Mouse (Mus musculus): Measurements from ENCODE around the gene Ppp1r13l. TPM values are rescaled to one million over a fixed set of nuclear protein-coding genes. Genes with fewer than 3 reads are reported as not detected.

The Ppp1r13l gene
- polyA plus RNA-seq, 1 experiment from 2014 or later, result 6.6 TPM

- Histone ChIP-seq H3K27me3 (ENCODE audit: control insufficient read depth, insufficient read depth, low read length) (peaks cover 31% of the 10 kb centered on the region), H3K4me2 (ENCODE audit: low read depth, severe bottlenecking) (no peak overlapping the region), H3K9ac (ENCODE audit: low read length) (no peak overlapping the region), H3K4me1 (ENCODE audit: control insufficient read depth, insufficient read depth, low read length) (no peaks in the 10 kb centered on the region), H3K27ac (replicated peaks; ENCODE audit: low read depth, low read length) (no peak overlapping the region), H3K4me3 (ENCODE audit: low read depth, low read length) (no peak overlapping the region), H3K36me3 (ENCODE audit: control insufficient read depth, insufficient read depth, low read length) (no peaks in the 10 kb centered on the region), H3K9me3 (ENCODE audit: control insufficient read depth, low read length) (no peaks in the 10 kb centered on the region)
- ATAC-seq (ENCODE audit: insufficient number of reproducible peaks, low FRiP score, low TSS enrichment, low read depth) (no peak), DNase-seq (ENCODE audit: low spot score) (no peak)
- 75% methylated on average over 15 of the region's 15 CpGs for WGBS
Measured at GRCm38 (mm10) chr7:19416590-19416989, 57.0 kb downstream of the Ppp1r13l start.

GRCm38 (mm10) chr7:19420121-19420520 lies 60.6 kb downstream of the Ppp1r13l start:
- no peaks in the 10 kb centered on the region for H3K9me3 ChIP-seq (ENCODE audit: control insufficient read depth, low read length)
- WGBS, result 7% methylated on average over 28 of the region's 28 CpGs
- ATAC-seq (ENCODE audit: insufficient number of reproducible peaks, low FRiP score, low TSS enrichment, low read depth) (no peak), DNase-seq (ENCODE audit: low spot score) (no peak)
- H3K4me3 ChIP-seq (ENCODE audit: low read depth, low read length), result no peak overlapping the region
- H3K27ac ChIP-seq (replicated peaks; ENCODE audit: low read depth, low read length), result no peak overlapping the region
- no peaks in the 10 kb centered on the region for H3K36me3 ChIP-seq (ENCODE audit: control insufficient read depth, insufficient read depth, low read length)
- H3K9ac ChIP-seq (ENCODE audit: low read length), result no peak overlapping the region
- H3K27me3 ChIP-seq (ENCODE audit: control insufficient read depth, insufficient read depth, low read length), result peaks cover 31% of the 10 kb centered on the region
- no peak overlapping the region for H3K4me2 ChIP-seq (ENCODE audit: low read depth, severe bottlenecking)
- no peaks in the 10 kb centered on the region for H3K4me1 ChIP-seq (ENCODE audit: control insufficient read depth, insufficient read depth, low read length)

- H3K9ac ChIP-seq (ENCODE audit: low read length), result no peak overlapping the region
- H3K4me1 ChIP-seq (ENCODE audit: control insufficient read depth, insufficient read depth, low read length), result no peaks in the 10 kb centered on the region
- no peak overlapping the region for H3K27ac ChIP-seq (replicated peaks; ENCODE audit: low read depth, low read length)
- H3K4me2 ChIP-seq (ENCODE audit: low read depth, severe bottlenecking), result peak overlapping the region; percentile 35
- 13% methylated on average over 43 of the region's 43 CpGs for WGBS
- DNase-seq (ENCODE audit: low spot score) (peak; percentile 85), ATAC-seq (ENCODE audit: insufficient number of reproducible peaks, low FRiP score, low TSS enrichment, low read depth) (peak; percentile 90)
- H3K27me3 ChIP-seq (ENCODE audit: control insufficient read depth, insufficient read depth, low read length), result peaks cover 28% of the 10 kb centered on the region
- peaks cover 3% of the 10 kb centered on the region; the same call in 1 of the 2 replicates for H3K36me3 ChIP-seq (ENCODE audit: control insufficient read depth, insufficient read depth, low read length)
- no peaks in the 10 kb centered on the region for H3K9me3 ChIP-seq (ENCODE audit: control insufficient read depth, low read length)
- H3K4me3 ChIP-seq (ENCODE audit: low read depth, low read length), result peak overlapping the region; percentile 15
Measured at GRCm38 (mm10) chr7:19420821-19421636, 61.5 kb downstream of the Ppp1r13l start.

GRCm38 (mm10) chr7:19423083-19423482 lies 63.5 kb downstream of the Ppp1r13l start:
- DNase-seq (ENCODE audit: low spot score) (no peak), ATAC-seq (ENCODE audit: insufficient number of reproducible peaks, low FRiP score, low TSS enrichment, low read depth) (no peak)
- Histone ChIP-seq H3K36me3 (ENCODE audit: control insufficient read depth, insufficient read depth, low read length) (peaks cover 16% of the 10 kb centered on the region), H3K9me3 (ENCODE audit: control insufficient read depth, low read length) (no peaks in the 10 kb centered on the region), H3K4me2 (ENCODE audit: low read depth, severe bottlenecking) (no peak overlapping the region), H3K4me1 (ENCODE audit: control insufficient read depth, insufficient read depth, low read length) (no peaks in the 10 kb centered on the region), H3K27me3 (ENCODE audit: control insufficient read depth, insufficient read depth, low read length) (peaks cover 28% of the 10 kb centered on the region), H3K9ac (ENCODE audit: low read length) (no peak overlapping the region), H3K4me3 (ENCODE audit: low read depth, low read length) (no peak overlapping the region), H3K27ac (replicated peaks; ENCODE audit: low read depth, low read length) (no peak overlapping the region)
- WGBS, result 85% methylated on average over 3 of the region's 3 CpGs

- Histone ChIP-seq H3K27me3 (ENCODE audit: control insufficient read depth, insufficient read depth, low read length) (peaks cover 21% of the 10 kb centered on the region), H3K4me2 (ENCODE audit: low read depth, severe bottlenecking) (no peak overlapping the region)
- no peak for ATAC-seq (ENCODE audit: insufficient number of reproducible peaks, low FRiP score, low TSS enrichment, low read depth)
Measured at GRCm38 (mm10) chr7:19424051-19424450, 64.5 kb downstream of the Ppp1r13l start.

GRCm38 (mm10) chr7:19426349-19426748 lies 66.8 kb downstream of the Ppp1r13l start:
- Histone ChIP-seq H3K4me3 (ENCODE audit: low read depth, low read length) (no peak overlapping the region), H3K9ac (ENCODE audit: low read length) (no peak overlapping the region), H3K36me3 (ENCODE audit: control insufficient read depth, insufficient read depth, low read length) (peaks cover 19% of the 10 kb centered on the region), H3K9me3 (ENCODE audit: control insufficient read depth, low read length) (no peaks in the 10 kb centered on the region), H3K4me2 (ENCODE audit: low read depth, severe bottlenecking) (no peak overlapping the region), H3K27ac (replicated peaks; ENCODE audit: low read depth, low read length) (no peak overlapping the region), H3K4me1 (ENCODE audit: control insufficient read depth, insufficient read depth, low read length) (no peaks in the 10 kb centered on the region), H3K27me3 (ENCODE audit: control insufficient read depth, insufficient read depth, low read length) (no peaks in the 10 kb centered on the region)
- no peak for DNase-seq (ENCODE audit: low spot score)
- 73% methylated on average over 6 of the region's 6 CpGs for WGBS
- ATAC-seq (ENCODE audit: insufficient number of reproducible peaks, low FRiP score, low TSS enrichment, low read depth), result no peak

More at GRCm38 (mm10) chr7:19424051-19424450, 64.5 kb downstream of the Ppp1r13l start:
- Histone ChIP-seq H3K4me1 (ENCODE audit: control insufficient read depth, insufficient read depth, low read length) (no peaks in the 10 kb centered on the region), H3K36me3 (ENCODE audit: control insufficient read depth, insufficient read depth, low read length) (peaks cover 16% of the 10 kb centered on the region), H3K9me3 (ENCODE audit: control insufficient read depth, low read length) (no peaks in the 10 kb centered on the region), H3K9ac (ENCODE audit: low read length) (no peak overlapping the region), H3K27ac (replicated peaks; ENCODE audit: low read depth, low read length) (no peak overlapping the region), H3K4me3 (ENCODE audit: low read depth, low read length) (no peak overlapping the region)
- no peak for DNase-seq (ENCODE audit: low spot score)
- WGBS, result 54% methylated on average over 4 of the region's 4 CpGs

- H3K27ac ChIP-seq (replicated peaks; ENCODE audit: low read depth, low read length), result no peak overlapping the region
- H3K9me3 ChIP-seq (ENCODE audit: control insufficient read depth, low read length), result no peaks in the 10 kb centered on the region
- H3K36me3 ChIP-seq (ENCODE audit: control insufficient read depth, insufficient read depth, low read length), result peaks cover 22% of the 10 kb centered on the region
- WGBS, result 93% methylated on average over 6 of the region's 6 CpGs
- H3K4me2 ChIP-seq (ENCODE audit: low read depth, severe bottlenecking), result no peak overlapping the region
- ATAC-seq (ENCODE audit: insufficient number of reproducible peaks, low FRiP score, low TSS enrichment, low read depth) (no peak), DNase-seq (ENCODE audit: low spot score) (no peak)
- H3K4me1 ChIP-seq (ENCODE audit: control insufficient read depth, insufficient read depth, low read length), result no peaks in the 10 kb centered on the region
- H3K4me3 ChIP-seq (ENCODE audit: low read depth, low read length), result no peak overlapping the region
- no peak overlapping the region for H3K9ac ChIP-seq (ENCODE audit: low read length)
- no peaks in the 10 kb centered on the region for H3K27me3 ChIP-seq (ENCODE audit: control insufficient read depth, insufficient read depth, low read length)
Measured at GRCm38 (mm10) chr7:19426888-19427287, 67.3 kb downstream of the Ppp1r13l start.
